Mouse (Mus musculus) megakaryocyte, adult 5-6 weeks (primary cell): Measurements from ENCODE around the gene Akna. TPM values are rescaled to one million over a fixed set of nuclear protein-coding genes. Genes with fewer than 3 reads are reported as not detected.

Source experiments
- ATAC-seq: 2 replicates; pipeline ENCODE4 v1.8.0; 2016; ENCODE audit warnings: mild to moderate bottlenecking, inconsistent platforms; ENCODE audit not compliant: poor library complexity, severe bottlenecking
- total RNA-seq, 2 experiments: library from RNA; stranded (forward) in 1 of 2; stranded (reverse) in 1 of 2; fragments of 153-499, 151-499 nt in 1 of 2; fragments of 221-1000, 200-1000 nt in 1 of 2; gene quantifications; 2 replicates each; pipeline versions ENCODE4 v1.2.3 to v1.2.4; 2015 to 2017

Gene Akna
- total RNA-seq (2015): 84.6 and 91.2 TPM in 2 replicates
- total RNA-seq (2017): 43.5 and 56.7 TPM in 2 replicates

- ATAC-seq: peak; percentile 30
Observed at GRCm38 (mm10) chr4:63403040-63403959, at the start of gene Akna. Akna (minus strand) TSS chr4:63403354.

- no peak for ATAC-seq
Observed at GRCm38 (mm10) chr4:63452555-63452954, 49.4 kb upstream of the Akna start.

DNA sequence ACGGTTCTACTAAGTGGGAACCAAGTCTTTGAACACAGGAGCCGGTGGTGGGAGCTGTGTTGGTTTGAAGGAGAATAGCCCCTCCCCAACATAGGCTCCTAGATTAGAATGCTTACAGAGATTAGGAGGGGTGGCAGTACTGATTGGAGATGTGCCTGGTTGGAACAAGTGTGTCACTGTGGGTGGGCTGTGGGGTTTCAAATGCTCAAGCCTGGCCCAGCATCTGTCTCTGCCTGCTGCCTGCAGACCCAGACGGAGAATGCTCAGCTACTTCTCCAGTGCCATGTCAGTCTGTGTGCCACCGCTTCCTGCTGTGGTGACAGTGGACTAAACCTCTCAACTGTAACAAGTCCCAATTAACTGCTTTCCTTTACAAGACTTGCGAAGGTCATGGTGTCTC is 47.4 kb upstream of the Akna start:
- no peak for ATAC-seq

DNA sequence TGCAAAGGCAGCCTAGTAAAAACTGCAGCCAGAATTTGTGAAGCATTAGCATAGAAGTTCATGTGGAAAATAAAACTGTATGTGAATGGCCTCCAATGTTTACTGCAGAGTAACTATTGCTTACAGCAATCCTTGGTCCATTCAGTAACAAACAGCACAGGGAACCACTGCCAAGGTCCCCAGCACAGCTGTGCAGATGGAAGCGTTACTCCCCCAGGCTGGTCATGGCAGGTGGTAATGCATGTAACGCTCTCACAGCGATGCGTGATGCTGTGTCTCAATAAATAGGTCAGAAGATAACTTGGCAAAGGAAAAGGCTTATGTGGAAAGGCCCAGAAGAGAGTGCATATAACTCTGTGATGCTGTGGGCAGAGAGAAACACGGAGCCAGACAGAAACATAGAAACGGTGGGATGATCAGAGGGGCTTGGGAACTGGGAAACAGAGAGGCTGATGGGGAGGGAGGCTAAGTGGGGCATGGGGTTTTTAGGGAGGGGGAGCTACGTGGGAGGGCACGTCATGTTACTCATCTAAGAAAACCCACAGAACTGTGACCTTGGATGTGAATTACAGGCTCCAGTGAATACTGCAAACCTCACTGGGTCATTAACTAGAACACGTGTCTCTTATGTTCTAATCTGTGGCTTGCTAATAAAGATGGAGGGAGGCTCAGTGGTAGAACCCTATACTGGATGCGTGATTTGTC is 41.4 kb upstream of the Akna start:
- ATAC-seq: no peak

DNA sequence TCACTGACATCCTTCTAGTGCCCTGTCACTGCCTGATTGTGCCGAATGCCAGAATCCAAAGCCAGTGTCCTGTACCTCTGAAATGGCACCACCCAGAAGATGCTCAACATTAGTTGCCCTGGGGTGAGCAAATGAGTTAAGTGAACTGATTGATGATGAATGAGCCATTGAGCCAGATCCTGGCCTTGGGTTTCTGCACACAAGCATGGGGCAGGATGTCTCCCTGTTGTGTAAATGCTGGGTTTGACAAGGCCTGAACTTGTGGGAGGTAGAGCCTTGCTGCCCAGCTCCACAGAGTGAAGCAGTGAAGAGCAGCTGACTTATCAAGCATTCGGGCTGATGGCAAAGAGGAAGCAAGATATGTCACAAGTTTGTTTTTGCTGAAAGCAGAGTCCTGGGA is 39.9 kb upstream of the Akna start:
- ATAC-seq: no peak

DNA sequence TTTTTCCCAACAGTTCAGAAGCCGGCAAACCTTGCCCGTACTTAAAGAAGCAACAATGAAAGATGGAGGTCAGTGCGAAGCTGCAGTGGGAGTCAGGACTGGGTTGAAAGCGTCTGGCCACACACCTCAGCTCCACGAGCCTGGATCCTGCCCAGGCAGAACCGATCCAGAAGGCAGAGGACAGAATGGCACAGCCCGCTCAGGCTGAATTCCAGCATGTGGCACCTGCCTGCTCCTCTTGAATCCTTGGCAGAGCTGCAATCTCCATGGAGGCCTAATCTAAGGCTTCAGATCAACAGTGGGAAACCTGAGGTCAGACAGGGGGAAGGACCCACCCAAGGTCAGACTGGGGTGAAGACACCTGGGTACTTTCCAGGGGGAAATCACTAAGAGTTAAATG is 38.5 kb upstream of the Akna start:
- no peak for ATAC-seq

DNA sequence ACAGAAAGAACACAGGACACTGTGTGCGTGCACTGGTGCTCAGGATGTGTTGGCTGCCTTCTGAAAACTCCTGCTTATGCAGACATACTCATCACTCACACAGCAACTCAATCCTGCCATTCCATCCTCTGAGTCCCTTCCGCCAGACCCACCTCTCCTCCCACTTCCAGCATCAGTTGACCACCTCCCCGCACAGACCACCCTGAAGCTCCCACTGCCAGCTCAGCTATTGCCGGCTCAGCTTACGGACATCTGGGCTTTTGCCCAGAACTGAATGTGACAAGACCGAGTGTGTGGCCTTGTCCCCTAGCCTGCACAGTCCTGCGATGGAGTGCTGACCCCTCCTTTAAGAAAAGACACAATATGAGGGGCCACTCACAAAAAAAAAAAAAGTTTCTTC is 37.1 kb upstream of the Akna start:
- no peak for ATAC-seq

- no peak for ATAC-seq
Observed at GRCm38 (mm10) chr4:63437968-63438367, 34.8 kb upstream of the Akna start.

- no peak for ATAC-seq
Observed at GRCm38 (mm10) chr4:63437119-63437815, 34.1 kb upstream of the Akna start.

DNA sequence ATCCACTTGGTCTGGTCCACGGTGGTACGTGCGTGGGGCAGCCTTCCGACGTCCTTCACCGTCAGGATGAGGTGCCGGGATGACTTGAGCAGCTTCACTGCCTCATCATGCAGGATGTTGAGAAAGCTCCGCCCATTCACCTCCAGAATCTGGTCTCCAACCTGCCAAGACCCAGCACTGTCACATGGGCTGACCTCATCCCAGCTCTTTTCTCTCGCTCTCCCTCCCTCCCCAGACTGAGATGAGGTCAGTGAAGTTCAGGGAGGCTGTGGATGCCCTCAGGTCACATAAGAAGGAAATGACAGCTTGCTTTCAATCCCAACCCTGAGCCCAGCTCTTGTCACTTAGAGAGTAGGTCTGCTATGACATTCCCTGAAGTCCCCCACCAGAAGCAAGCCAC is 32.2 kb upstream of the Akna start:
- ATAC-seq: no peak

DNA sequence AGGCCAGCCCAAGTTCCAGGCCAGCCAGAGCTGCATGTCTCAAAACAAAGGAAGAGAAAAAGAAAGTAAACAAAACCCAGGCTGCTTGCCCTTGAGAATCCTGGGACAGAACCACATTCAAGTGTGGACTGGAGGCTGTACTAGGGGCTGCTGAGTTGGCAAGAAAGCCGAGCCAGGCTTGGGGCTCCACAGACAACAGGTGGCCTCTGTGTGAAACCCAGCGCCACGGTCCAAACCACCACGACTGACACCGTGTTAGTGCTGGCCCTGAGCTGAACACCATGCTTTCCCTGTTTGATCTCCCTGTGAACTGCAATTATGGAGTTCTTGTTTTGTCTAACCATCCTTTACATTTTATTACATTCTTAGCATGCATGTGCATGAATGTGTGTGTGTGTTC is 27.9 kb upstream of the Akna start:
- ATAC-seq: no peak

GRCm38 (mm10) chr4:63430357-63430756 is 27.2 kb upstream of the Akna start:
- no peak for ATAC-seq

DNA sequence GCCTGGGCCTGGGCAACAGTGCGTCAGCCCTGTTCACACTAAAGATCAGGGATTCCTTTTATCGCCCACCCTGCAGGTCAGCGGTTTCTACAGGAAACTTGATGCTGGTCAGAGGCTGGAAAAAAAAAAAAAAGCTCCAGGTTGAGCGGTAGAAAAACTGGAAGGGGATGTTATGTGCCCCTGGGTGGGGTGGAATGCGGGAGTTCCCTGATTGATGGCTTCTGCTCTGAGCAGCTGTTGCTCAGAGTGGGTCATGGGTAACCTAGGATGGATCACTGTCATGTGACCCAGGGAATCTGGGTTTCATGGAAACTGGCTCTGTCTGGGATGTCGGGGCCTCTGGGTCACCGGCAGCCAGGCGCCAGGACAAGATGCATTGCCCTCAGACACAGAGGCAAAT is 23.2 kb upstream of the Akna start:
- no peak for ATAC-seq

DNA sequence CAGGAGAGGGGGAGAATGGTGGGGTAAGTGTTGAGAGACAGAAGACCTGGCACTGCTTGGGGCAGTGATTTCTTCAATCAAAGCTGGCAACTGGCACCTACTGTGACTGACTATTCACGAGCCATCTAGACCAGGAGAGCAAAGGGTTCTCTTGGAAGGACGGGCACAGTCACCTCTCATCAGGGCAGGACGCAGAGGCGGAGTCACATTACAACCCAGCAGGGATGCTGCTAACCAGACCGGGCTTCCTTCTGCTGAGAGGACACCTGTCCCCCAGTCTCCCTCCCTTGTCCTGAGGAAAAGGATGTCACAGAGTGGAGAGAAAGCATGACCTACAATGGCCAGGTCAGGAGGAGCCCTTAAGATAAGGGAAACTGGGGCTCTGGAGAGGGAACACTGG is 20.7 kb upstream of the Akna start:
- no peak for ATAC-seq

DNA sequence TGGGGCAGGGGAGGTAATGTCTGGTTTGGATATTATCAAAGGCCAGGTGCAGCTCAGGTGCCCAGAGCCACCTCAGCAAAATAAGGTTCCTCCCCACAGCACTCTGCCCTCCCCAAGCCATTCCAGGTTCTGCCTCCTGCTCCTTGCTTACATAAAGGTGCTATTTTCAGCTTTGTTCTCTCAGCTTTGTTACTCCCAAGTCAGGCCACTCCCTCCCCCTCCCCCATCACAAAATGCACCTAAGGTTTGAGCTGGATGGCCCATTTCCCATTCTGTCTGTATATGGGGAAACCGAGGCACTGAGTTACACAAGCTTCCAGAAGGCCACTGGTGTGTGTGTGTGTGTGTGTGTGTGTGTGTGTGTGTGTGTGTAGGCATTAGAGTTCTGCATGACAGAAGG is 20.1 kb upstream of the Akna start:
- ATAC-seq: no peak

DNA sequence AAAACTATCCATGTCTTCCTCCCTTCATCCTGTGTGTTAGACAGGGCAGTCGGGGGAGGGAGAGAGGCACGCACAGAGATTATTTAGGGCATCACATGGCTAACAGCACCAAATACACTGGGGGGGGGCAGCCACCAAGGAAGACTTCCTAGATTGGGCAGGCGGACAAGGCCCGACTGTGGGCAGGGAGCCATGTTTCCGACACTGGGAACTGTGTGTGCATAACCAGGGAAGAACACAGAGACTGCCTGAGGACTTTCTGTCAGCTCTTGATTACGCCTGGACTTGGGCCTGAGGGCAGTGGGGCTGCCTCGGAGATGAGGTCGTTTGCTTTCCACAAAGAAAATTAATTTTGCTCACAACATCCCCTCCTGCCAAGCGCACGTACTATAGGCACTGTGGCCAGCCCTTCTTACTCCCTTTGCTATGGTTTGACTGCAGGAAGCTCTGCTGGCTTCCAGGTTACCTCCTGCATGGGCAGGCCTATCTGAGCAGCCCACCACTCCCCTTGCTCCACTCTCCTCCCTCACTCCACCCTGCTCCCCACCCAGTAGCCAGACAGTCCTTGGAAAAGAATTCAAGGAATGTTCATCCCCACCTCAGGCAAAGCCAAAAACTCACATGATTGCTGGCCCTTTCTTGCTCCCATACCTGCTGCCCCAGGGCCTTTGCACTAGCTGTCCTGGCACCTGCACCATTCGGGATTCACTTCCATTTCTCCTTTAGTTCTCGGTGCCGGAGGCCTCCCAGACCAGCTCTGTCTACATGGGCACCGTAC is 17.2 kb upstream of the Akna start:
- ATAC-seq: no peak

- ATAC-seq: no peak
Observed at GRCm38 (mm10) chr4:63418270-63418669, 15.1 kb upstream of the Akna start.

DNA sequence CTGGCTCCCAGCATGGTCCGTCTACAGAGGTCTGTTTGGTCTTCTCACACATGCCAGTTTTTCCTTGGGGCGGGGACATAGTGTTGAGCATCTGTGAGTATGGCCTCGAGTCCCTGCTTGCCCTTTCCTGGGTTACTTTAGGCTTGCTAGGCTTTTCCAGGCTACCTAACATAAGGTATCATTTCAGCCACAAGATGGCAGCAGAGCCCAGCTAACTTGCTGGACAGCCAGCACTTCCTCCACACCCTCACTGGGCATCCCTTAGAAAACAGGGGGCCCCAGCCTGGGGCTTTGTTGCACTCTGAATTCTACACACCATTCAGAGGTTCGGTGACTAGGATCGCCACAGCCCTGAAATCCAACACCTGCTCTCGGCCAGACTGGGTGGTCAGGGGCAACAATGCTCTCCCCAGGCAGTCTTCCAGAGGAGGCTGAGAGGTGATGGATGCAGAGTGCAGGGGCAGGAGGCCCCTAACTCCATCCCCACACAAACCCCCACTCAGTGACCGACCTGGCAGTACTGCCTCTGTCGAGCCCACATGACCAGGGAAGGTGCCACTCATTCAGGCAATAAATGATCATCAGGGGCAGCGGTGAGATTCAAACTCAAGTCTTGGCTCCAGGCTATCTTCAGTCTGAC is 14.3 kb upstream of the Akna start:
- peak; percentile 94 for ATAC-seq

- no peak for ATAC-seq
Observed at GRCm38 (mm10) chr4:63414951-63415350, 11.8 kb upstream of the Akna start.

DNA sequence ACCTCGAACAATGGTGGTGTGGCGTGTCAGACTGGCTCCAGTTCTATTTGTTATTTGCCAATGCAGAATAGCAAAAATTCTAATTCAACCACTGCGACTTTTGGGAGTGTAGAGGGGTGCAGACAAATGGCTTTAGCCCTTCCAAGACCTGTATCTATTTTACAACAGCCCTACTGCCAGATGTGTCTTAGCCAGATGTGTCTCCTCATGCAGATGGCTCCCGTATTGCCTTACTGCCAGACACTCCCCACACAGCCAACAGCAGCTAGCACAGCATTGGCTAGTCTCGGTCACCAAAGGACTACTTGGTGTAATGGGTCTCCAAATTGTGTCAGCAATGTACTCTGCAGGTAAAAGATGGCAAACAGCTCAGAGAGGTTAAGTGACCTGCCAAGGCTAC is 8.1 kb upstream of the Akna start:
- no peak for ATAC-seq
